Mouse (Mus musculus): ENCODE data around the gene Fgd1.

Fgd1 gene

DNA sequence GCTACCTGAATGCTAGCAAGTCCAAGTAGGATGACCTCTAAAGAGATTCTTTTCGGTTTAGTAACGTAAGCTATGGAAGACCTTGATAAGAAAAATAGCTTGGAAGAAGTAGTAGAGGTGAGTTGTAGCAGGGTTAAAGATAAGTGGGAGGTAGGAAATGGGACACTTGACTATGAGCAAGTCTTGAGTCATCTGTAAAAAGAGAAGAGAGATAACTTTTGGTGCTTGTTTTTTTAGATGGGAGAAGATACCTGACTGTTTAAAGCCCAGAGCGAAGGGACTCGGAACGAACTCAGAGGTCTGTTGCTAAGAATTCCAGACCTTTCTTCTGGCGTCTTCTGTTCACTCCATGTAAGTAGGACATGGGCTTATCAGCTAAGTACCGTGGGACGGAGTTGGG is at the start of gene Fgd1:
Fgd1 (plus strand) TSS at position 301 of the 400 bp plus-strand sequence.
- no peak for DNase-seq (ENCODE audit: extremely low spot score, low read depth, low spot score)

DNA sequence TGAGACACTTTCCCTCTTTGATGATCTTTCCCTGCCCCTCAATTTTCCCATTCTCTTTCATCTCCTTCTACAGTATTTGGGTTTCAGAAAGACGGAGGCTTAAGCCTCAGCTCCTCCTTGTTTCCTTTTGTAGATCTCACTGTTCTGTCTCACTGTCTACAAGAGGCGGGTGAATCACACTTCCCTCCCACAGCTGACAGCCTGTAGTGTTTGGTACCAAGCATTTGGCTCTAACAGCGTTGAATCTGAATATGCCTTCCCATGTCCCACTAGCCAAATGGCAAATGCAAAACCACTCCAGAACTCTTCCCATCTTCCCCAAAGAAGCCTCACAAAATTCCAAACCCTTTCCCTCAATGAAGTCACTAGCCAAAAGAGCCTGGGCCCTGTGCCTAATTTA is 49.2 kb upstream of the Fgd1 start:
- DNase-seq (ENCODE audit: extremely low spot score, low read depth, low spot score) = no peak

DNA sequence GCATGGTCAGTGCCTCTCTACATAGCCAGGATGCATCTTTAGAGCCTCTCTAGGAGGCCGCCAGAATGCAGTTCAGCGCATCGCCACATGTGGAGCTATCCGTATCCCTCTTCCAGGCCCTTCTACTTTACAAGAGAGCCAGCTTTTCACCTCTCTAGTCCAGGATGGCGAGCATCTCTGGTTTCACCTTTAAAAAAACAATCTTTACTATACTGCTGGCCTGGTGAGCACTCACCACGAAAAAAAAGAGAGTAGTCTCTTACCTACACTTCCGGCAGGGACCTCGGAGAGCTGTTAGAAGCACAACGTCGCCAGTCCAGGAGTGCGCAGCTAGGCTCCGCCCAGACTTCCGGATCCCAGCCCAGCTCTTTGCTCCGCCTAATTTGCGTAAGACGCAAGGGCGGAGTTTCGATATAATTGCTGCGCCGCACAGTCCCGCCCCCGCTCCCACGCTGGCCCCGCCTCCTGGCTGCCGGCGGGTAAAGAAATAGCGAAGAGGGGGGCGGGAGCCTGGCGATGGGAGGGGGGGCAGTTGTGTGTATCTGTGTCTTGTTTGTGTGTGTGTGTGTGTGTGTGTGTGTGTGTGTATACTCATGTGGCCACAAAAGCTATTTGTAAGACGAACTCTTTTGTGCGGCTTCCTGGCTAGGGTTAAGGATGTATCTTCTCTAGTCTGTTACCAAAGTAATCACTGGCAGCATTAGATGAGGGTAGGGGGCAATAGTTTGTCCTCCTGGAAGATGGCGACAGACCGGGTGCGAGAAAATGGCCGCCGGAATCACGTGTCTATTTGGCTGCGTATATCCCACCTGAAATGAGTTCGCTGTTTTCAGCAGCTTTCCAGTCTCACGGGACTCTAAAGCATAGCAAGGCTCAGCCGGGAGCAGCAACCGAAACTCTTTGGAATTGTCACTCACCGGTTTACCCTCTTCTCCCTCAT is 28.7 kb upstream of the Fgd1 start, which contains the start of gene Gnl3l:
Gnl3l (minus strand) TSS at position 385 of the 940 bp plus-strand sequence.
- DNase-seq (ENCODE audit: extremely low spot score, low read depth, low spot score) = peak; percentile 73

DNA sequence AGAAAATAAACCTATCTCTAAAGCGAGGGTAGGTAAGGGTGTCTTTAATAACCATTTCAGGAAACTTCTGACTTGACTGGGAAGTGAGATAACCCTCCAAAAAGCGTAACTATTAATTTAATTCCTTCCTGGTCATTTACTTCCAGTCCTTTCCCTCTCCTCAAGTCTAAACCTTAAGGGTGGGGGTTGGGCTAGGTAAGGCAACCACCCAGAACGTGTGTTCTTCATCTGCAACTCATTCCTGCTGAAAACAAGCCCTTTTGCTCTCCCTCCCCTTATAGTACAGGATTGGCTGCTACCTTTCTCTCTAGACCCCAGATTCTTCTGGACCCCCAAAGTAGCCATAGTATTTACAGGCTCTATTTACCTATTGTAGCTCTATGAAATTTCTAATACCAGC is 28.1 kb upstream of the Fgd1 start:
- no peak for DNase-seq (ENCODE audit: extremely low spot score, low read depth, low spot score)

DNA sequence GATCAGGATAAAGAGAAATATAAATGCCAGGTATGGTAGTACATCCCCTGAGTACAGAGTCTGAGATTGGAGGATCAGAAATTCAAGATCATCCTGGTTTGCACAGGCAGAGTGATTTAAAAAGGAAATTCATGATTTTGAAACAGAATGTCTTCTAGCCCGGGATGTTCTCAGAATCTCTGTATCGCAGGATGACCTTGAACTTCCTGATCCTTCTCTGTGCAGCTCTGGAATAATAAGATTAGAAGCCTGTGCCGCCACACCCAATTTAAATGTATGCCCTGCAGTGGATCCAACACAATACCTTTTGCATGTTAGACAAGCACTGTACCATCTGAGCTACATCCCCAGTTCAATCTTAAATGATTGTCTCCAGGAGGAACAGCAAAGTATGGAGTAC is 27.2 kb upstream of the Fgd1 start:
- no peak for DNase-seq (ENCODE audit: extremely low spot score, low read depth, low spot score)

DNA sequence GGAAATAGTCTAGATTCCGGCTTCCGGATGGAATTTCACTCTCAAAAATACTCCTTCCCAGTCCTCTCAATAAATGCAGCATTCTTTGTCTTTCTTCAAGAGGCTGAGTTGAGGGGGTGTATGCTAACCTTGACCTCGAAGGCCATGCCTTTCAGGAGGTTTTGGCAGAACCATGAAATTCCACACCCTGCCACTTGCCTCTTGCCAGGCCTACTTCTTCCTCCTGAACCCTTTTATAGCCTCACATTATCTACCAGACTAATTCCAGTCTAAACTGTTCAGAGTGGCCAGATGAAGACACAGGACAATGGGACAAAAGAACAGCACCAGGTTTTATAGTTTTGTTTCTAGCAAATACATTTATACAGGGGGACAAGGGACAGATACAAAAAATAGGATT is 14.6 kb upstream of the Fgd1 start:
- DNase-seq (ENCODE audit: extremely low spot score, low read depth, low spot score) = no peak

DNA sequence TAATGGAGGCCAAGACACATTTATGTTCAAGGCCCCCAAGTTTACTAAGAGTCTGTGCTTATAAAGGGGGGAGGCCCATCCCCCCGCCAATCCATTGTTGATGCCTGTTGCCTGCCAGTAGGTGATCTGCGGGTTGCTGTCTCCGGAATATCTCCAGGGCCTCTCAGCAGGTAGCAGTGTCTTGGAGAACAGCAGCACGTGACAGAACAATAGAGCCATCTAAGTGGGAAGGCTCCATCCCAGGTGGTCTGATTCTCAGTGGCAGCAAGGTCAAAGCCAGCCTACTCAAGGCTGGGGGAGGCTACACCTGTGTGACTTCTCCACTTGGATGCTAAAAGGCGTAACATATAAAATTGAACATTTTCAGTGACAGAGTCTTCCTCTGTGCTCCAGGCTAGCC is 4.7 kb upstream of the Fgd1 start:
- DNase-seq (ENCODE audit: extremely low spot score, low read depth, low spot score) = no peak

DNA sequence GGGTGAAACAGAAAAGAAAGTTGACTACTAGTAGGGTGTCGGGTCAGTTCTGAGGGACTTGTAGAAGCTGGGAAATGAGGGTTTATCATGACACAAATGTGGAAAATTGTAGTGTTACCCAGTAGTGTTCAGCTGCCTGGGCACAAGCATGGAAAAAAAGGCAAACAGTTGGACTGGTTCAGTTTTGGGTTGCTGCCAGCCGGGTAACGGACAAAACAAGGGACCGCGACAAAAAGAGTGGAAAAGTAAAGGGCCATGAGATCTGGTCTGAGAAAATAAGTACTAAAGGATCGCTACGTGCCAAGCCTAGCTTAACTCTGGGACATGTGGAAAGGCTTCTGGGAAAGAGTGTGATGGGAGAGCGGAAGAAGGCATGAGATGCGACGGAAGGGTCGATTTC is 371 bp downstream of the Fgd1 start:
- no peak for DNase-seq (ENCODE audit: extremely low spot score, low read depth, low spot score)

DNA sequence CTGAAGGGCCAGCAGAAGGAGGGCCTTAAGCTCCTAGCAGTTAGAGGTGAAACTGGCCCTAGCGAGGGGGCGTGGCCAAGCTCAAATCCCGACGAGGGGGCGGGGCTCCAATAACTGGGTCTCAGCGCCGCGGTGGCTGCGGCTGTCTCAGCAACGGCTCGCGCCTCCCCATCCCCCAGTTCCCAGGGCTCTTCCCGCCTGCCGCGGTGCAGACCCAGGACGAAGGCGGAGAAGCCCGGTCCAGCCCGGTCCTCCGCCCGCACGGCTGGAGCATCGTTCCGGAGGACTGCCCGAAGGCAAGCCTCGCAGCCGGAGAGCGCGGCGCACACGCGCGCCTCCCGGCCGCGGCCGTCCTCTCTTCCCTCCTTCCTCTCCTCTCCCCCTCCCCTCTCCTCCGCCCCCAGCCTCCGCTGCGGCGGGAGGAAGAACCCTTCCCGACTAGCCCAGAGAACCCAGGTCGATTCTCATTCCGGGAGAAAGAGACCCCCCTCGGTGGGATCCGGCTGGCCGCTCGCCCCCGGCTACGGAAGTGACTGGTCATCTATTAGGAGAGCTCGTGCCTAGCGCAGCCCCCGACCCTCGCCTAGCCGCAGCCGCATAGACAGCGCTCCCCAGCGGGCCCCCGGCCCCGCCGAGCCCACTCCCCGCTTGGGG is 954 bp downstream of the Fgd1 start:
- no peak for DNase-seq (ENCODE audit: extremely low spot score, low read depth, low spot score)

DNA sequence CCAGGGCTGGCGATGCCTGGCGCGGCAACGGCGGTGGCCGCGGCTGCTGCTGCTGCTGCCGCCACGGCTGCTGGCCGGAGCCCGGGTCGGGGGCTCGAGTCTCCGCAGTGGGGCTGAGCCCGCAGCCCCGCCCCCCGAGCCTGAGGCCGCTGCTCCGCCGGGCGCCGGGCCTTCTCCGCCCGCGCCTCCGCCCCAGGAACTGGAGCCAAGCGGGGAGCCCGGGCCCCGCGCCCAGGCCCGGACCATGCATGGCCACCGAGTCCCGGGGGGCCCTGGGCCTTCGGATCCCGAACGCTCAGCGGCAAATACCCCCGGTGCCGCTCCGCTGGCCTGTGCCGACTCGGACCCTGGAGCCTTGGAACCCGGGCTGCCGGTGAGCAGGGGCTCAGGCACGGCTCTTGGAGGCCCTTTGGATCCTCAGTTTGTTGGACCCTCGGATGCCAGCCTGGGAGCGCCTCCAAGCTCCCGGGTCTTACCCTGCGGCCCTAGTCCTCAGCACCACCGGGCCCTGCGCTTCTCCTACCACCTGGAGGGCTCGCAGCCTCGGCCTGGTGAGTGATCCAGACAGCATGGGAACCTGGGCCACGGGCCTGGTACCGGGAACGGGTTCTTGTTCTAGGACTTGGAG is 1.6 kb downstream of the Fgd1 start:
- DNase-seq (ENCODE audit: extremely low spot score, low read depth, low spot score) = no peak

DNA sequence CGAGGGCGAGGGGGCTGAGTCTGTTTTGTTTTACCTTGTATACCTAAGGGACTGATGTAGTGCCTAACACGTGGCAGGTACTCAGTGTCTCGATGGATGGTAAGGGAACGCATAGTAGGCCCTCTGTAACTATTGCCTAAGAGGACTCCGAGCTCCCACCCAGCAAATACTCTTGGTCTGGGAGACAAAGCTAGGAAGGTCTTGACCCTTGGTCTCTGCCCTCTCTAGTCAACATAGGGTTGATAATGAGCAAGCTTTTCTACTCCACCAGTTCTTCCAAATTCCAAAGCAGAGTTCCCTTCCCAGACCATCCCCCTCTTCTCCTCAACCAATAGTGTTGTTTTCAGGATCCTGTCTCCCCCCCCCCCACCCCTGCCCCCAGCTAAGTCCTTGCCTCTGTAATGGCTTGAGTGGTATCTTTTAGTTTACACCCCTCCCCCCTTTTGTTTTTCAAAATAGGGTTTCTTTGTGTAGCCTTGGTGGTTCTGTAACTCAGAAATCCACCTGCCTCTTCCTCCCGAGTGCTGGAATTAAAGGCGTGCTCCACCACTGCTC is 3.8 kb downstream of the Fgd1 start:
- no peak for DNase-seq (ENCODE audit: extremely low spot score, low read depth, low spot score)

DNA sequence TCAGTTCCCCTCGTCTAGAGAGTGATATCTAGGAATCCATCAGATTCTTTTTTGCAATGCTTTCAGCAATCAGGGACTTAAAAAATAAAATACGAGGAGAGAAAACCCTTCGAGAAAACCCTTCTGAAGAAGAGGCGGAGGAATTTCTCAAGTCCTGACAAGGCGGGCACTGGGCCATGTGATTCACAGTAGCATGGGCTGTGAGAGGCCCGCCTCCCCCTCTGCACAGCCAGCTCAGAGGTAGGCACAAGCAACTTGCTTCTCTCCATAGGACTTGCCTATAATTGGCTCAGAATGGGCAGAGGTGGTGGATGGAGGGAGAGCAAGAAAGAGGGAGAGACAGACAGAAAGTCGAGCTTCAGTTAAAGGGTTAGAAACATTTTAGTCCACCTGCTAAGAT is 4.4 kb downstream of the Fgd1 start:
- DNase-seq (ENCODE audit: extremely low spot score, low read depth, low spot score) = no peak

DNA sequence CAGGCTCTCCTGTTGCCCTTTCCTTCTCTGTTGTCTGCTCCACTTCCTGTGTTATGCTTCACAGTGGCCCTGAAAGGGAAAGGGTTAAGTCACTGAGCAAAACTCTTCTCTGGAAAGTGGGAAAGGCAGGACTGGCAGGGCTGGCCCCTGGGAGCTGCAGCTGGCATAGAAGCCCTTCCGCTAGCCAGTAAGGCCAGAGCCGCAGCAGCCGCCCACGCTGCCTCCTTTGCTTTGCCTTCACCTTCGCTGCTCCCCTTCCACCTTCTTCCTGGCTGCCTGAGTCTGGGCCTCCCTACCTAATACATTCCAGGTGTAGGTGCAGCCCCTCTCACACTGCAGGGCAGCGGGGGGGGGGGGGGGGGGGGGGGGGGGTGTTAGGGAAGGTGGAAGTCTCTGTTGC is 8.5 kb downstream of the Fgd1 start:
- DNase-seq (ENCODE audit: extremely low spot score, low read depth, low spot score) = no peak

DNA sequence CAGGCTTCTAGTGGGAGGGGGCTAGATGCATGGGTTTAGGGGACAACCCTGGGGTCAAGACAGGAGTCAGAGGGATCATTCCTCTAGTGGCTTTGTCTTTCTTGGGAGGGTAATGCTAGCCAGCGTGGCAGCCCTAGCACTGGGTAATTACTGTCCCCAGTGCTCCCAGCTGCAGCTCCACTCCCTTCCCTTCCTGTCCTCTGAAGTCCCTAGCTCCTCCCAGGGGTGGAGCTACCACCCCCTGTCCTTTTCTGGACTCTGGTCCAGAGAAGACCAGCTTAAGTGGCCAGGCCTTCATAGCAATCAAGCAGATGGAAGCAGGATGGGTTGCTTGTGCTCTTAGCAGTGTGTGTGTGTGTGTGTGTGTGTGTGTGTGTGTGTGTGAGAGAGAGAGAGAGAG is 9.6 kb downstream of the Fgd1 start:
- no peak for DNase-seq (ENCODE audit: extremely low spot score, low read depth, low spot score)

DNA sequence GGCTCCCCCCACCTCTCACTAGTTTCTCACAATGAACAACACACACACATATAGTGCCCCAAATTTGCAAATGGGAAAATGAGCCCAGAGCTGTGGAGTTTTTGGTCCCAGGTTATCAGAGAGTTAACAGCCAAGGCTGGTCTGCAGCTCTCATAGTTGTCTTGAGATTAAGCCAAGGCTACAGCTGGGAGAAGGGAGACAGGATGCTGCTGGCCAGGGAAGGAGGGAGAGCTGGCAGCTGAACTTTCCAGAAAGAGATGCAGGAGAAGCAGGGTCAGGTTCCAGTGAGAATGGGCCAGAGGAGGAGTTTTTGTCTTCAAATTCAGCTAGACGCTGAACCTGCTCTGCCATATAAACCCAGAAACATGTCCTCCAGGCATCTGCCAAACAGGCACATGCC is 13.4 kb downstream of the Fgd1 start:
- DNase-seq (ENCODE audit: extremely low spot score, low read depth, low spot score) = no peak

DNA sequence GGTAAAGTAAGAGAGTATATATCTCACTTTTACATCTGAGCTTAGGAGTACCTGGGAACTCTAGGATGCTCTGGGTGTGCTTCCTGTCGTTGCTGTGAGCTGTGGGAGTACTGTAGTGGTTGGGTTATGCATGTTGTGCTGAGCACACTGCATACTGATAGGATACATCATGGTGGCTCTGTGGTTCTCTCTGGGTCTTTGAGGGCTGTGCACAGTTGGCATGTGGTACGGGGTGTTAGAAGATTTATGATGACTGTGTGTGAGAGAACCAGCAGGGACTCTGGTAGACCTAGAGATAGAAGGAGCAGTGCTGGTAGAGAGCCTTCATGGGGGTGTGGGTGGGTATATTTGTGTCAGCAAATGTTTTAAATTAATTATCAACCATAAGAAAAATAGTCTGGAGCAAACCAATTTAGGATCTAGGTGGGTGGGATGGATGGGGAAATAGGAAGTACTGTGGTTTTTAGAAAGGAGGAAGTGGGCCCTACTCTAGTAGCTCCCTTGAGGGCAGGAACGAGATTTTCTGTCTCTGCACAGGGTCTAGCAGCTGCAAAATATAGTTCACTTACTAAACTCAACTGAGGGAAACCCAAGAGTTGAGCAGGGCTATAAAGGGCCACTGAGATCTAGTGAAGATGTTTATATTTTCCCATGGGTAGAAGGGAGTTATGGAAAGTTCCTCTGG is 15.8 kb downstream of the Fgd1 start:
- no peak for DNase-seq (ENCODE audit: extremely low spot score, low read depth, low spot score)

DNA sequence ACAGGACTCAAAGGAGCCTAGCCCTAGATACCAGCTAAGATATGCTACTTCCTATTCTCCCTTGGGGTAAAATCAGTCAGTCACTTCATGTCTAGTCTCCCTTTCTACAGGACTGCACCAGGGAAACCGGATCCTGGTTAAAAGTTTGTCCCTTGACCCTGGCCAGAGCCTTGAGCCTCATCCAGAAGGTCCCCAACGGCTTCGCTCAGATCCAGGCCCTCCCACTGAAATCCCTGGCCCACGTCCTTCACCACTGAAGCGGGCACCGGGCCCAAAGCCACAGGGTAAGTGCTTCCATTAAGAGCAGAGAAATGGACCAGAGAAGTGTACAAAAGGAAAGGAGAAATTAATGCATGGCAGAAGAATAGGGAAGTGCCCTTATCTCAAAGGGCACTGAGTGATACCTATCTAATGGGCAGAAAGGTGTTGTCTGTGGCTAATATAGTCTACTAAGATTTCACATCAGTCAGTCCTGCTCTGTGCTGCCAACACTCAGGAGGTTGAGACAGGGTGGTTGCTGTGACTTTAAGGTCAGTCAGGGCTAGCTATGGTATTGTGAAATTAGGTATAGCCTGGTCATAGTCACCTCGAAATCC is 20.2 kb downstream of the Fgd1 start:
- no peak for DNase-seq (ENCODE audit: extremely low spot score, low read depth, low spot score)

DNA sequence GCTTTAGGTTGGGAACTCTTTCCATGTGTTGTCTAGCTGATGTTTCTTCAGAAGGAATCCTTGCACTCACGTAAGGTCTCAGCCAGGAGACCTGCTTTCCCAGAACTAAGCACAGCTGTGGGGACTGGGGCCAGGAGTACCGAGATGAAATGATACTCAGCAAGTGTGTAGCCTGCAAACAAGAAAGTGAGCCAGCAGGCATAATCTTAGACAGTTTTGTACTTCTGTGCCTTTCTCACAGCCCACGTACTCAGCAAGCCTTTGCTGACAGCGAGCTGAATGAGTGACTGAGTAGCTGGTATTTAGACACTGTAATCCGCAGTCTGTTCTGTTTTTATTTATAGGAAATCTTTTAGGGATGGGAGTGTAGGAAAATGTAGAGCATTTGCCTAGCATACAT is 21.9 kb downstream of the Fgd1 start:
- DNase-seq (ENCODE audit: extremely low spot score, low read depth, low spot score) = no peak

DNA sequence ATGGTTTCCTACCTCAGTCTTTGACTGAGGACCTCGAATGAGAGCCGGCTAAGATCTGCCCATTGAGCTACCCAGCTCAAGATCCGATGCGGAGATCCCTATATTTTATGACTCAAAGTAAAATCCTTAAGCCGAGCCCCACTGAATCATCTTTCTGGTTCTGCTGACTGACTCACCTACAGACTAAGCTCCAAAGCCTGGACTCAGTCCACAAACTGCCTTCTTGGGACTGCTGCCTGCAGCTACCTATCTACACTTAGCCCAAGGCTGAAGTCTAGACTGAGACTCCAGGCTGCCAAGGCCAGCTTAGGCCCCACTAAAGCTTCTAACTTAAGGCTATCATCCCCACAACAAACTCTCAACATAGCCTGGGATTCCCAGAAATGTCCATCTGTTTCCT is 30.1 kb downstream of the Fgd1 start:
- DNase-seq (ENCODE audit: extremely low spot score, low read depth, low spot score) = no peak

DNA sequence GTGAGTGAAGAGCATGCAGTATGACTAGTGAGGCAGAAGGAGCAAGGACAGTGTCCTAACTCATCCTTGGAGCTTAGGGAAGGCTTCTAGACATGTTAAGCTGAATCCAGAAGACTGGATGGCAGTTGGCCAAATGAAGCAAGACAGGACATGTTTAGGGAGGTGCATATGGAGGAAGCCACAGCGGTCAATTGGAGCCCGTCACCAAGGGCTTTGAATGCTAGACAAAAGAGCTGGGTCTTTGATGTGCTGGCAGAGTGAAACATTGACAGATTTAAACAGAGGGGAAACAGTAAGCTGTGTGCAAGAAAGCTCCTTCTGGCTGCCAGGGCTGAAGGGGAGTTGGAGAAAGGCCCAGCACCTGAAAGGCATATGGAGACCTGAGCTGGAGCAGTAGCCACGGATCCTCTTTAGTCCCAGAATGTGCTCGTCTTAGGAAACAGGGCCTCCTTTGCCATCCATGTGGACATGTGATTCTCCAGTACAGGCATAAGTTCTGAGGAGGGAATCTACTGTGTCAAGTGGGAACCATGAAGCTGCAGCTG is 31.1 kb downstream of the Fgd1 start:
- DNase-seq (ENCODE audit: extremely low spot score, low read depth, low spot score) = no peak
